Mouse (Mus musculus): Measurements from ENCODE around the gene Kcne3.

The Kcne3 gene

DNA sequence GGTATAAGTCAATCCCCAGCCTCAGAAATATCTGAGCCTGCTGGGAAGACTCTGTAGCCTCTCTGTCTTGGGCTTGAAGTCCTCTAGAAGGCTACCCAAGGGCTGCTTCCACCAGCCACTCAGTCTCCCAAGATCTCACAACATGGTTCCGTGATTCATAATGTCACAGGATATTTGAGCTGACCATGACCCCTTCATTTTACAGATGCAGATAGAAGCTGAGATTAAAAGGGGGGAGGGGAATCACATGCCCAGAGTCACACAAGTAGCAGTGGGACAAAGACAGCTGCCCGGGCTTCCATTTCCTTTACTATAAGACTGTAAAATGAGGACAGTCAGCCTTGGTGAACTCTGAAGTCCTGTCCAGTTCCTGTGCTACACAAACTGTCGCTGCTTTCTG is 5.3 kb downstream of the Kcne3 start:
- DNase-seq (ENCODE audit: low spot score in 2 of 2) = no peak

DNA sequence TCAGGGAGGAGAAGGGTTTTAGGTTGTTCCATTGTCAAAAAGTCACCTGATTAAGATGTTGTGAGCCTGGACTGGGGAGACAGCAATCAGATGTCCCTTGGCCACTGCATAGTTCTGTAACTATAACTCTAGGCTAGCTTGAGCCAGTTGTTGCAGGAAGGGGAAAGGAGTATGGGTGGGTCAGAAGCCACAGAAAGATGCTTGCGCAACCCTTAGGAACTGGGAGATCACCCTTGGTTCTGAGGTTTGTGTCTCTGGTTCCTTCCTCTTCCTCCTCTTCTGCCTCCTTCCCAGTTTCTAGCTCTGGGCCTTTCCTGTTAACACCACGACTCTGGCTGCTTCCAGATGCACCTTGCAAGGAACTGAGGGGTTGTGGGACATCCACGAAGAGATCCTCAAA is 6.1 kb downstream of the Kcne3 start:
- no peak for DNase-seq (ENCODE audit: low spot score in 2 of 2)

GRCm38 (mm10) chr7:100187601-100188000 is 11.3 kb downstream of the Kcne3 start:
- no peak for DNase-seq (ENCODE audit: low spot score in 2 of 2)

DNA sequence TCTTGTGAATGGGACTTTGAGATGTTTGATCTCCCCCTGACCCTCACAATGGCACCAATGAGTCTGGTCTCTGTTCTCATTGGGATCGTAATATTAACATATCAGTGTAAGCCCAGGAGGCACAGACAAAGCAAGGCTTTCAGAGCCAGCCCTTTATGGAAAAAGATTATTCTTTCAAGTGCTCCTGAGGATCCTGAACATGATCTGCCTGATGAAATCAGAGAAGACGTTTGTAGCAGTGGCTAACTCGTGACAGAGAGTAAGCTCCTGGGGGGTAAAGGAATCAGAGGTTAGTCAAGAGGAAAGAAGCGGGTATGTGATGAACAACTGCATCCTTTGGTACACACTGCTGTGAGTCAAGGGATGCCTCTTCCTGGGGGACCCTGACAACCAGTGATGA is 13.9 kb downstream of the Kcne3 start:
- DNase-seq (ENCODE audit: low spot score in 2 of 2) = no peak

GRCm38 (mm10) chr7:100190778-100191177 is 14.5 kb downstream of the Kcne3 start:
- peak in 1 of 2 experiments; percentile 29 for DNase-seq (ENCODE audit: low spot score in 2 of 2)

- DNase-seq (ENCODE audit: low spot score in 2 of 2) = no peak
These were observed 24.9 kb downstream of the Kcne3 start for GRCm38 (mm10) chr7:100201191-100201590.

- DNase-seq (ENCODE audit: low spot score in 2 of 2) = no peak
These were observed 27.3 kb downstream of the Kcne3 start for GRCm38 (mm10) chr7:100203616-100204015.

- no peak for DNase-seq (ENCODE audit: low spot score in 2 of 2)
These were observed 28.6 kb downstream of the Kcne3 start for GRCm38 (mm10) chr7:100204871-100205270.

DNA sequence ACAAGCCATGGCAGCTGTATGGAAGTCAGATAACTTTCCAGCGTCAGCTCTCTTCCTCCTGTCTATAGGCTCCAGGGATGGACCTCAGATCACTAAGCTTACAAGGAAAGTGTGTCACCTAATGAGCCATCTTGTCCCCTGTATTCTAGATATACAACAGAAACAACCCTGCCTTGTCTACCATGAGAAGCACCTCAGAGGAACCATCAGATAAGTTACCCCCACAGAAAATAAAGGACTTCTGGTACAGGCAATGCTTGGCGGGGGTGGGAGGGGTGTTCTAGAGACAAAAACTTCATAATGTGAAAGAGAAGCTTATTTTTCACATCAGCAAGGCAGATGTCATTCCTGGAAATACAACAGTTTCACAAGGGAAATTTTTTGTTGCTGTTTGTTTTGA is 29.8 kb downstream of the Kcne3 start:
- no peak for DNase-seq (ENCODE audit: low spot score in 2 of 2)

DNA sequence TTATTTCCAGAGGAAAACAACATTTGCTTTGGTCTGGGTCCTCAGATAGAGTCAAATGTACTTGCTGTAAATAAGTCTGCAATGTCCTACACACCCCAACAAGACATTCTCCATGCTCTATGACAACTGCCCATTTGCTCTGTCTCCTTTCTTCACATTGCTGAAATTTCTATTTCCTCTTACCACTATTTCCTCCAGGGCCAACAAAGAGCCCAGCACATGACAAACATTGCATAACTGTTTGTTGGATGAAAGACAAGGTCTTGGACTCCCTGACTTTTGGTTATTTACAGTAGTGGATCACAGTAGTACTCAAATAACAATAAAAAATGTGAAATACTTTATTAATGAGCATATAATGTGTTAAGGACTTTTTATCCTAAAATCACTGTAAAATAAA is 31.6 kb downstream of the Kcne3 start:
- DNase-seq (ENCODE audit: low spot score in 2 of 2) = no peak

- no peak for DNase-seq (ENCODE audit: low spot score in 2 of 2)
These were observed 38.0 kb downstream of the Kcne3 start for GRCm38 (mm10) chr7:100214310-100214709.

DNA sequence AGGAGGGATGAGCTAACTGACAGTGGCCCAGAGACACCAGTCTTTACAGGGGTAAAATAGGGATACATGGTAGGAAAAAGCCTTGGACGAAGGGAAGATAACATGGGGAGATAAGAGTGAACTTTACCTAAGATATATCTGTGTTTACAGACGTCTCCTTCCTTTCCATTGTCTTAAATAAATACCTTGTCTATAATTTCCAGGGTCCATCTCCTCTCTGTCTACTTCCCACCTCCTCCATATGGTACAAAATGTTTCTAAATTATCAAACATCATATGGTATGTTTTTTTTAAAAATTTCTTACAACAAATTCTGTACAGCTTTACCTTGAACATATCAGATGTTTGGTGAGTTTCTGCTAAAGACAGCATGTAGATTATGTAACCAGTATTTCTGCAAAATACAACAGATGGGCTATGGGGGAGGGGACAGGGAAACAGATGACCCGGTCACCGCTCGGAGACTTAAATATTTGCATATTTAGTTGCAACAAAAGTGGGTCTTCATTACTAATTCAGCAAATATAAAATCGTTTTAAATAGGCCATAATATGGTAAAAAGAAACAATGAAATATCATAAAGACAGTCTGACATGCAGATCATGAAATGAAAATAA is 38.9 kb downstream of the Kcne3 start:
- DNase-seq (ENCODE audit: low spot score in 2 of 2) = no peak

DNA sequence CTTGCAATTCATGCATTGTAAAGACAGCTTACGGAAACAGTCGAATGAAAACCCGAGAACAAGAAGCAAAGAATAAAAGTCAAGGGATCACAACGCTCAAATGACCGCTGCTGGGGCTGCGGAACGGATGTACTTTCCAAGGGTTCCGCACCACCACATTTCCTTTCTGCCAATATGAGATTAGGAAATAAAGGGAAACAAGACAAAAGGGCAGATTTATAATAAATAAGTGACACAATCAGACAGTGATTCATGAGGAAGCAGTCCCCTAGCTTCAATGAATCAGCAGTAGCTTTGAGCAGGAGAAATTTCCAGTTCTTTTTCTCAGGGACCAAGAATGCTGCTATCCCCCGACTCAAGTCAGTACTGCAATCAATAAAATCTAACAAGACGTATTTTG is 39.7 kb downstream of the Kcne3 start:
- DNase-seq (ENCODE audit: low spot score in 2 of 2) = no peak

DNA sequence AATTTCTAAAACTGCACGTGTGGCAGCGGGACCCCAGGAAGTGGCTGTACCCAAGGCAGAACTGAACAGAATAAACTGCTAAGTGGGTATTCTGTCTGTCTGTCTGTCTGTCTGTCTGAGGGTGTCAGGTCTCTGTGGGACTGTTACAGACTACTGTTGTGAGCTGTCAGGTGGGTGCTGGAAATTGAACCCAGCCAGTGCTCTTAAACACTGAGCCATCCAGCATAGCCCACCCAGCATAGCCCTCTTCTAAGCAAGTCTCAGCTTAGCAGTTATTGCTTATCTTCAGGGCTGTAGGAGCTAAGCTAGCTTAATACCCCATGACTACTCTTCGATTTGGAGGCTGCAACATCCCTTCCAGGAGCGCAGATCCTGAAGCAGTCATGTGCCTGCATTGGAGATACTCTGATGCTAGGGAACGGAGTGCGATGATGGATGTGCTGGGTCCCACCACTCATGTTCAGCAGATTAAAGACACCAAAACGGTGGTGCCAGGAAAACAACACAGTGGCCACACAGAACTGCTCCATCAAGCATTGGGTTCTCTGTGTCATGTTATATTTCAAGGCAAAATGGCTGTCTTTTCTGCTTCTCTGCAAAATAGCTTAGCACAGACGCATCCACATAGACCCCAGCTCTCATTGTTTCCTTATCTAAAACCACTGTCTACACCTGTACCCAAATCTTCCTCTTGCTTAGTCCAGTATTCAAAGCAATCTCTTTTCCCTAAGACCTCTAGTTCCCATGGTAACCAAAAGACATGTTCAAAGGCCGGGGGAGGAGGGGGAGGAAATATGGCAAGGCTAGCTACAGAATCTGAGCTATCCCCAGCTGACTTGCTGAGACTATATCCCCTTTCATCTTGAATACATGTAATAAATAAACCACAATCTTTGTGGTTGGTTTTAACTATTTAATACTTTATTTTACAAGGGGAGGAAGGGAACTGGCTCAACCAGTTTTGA is 40.6 kb downstream of the Kcne3 start:
- no peak for DNase-seq (ENCODE audit: low spot score in 2 of 2)

DNA sequence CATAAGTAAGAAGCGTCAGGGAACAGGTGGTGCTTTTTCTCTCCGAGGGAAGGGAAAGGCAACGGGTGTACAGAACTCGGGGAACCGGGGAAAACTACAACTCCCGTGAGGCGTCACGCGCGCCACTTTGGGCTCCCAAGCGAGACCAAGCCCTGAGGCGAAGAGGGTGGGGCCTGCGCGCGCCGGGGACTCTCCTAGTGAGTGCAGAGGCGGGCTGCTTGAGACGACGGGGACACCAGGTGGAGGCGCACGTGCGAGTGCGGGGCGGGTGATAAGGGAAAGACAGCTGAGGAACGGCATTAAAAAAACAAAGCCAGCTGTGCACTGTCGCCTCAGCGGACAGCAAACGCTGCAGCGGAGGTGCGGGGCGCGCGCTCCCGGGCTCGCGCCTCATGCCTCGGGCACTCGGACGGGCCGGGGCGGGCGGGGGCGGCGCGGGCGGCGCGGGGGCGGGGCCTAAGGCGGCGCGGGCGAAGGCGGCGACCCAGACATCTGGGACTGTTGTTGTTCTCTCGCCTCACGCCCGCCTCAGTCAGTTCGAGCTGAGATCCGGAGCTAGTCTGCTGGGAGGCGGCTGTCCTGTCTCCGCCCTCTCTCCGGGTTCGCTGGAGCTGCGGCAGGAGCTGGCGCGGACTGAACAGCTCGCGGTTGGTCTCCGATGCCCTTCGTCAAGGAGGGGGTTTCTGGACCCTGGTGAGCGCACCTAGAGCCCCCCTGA is 51.0 kb downstream of the Kcne3 start, which contains the start of gene Pgm2l1:
TSS of gene Pgm2l1 (plus strand) at position 237 of the 718 bp plus-strand sequence.
- DNase-seq (ENCODE audit: low spot score in 2 of 2) = peak; percentile 95 to 99

GRCm38 (mm10) chr7:100227896-100228525 is 51.7 kb downstream of the Kcne3 start:
- DNase-seq (ENCODE audit: low spot score in 2 of 2) = peak in 1 of 2 experiments; percentile 35

- DNase-seq (ENCODE audit: low spot score in 2 of 2) = no peak
These were observed 52.7 kb downstream of the Kcne3 start for GRCm38 (mm10) chr7:100228957-100229356.

- no peak for DNase-seq (ENCODE audit: low spot score in 2 of 2)
These were observed 54.3 kb downstream of the Kcne3 start for GRCm38 (mm10) chr7:100230646-100231045.

DNA sequence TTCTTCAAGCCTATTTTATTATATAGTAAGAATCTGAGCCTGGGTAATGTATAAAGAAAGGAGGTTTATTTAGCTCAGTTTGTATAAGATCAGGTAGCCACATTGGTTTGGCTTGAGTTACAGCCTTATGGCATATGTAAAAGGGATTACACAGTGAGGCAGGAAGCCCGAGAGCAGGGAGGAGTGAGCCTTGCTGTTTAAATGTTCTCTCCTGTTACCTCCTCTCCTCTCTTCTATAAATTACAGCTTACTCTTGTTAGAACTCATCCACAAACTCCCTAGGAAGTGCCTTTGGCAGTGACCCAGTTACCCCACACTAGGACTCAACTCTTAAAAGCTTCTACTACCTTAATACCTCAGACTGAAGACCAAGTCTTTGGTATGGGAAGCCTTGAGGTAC is 55.4 kb downstream of the Kcne3 start:
- no peak for DNase-seq (ENCODE audit: low spot score in 2 of 2)

GRCm38 (mm10) chr7:100233681-100234080 is 57.4 kb downstream of the Kcne3 start:
- no peak for DNase-seq (ENCODE audit: low spot score in 2 of 2)

All from urinary bladder, adult 18-20 months (tissue).